Mouse (Mus musculus) fibroblast of lung, adult 2 months (primary cell): ENCODE measurements around the gene Ap1m1.

Experiments
- DNase-seq: peaks from one replicate; pipeline ENCODE4 v3.0.0-alpha.2; 2011; ENCODE audit warnings: low read depth

The Ap1m1 gene

DNA sequence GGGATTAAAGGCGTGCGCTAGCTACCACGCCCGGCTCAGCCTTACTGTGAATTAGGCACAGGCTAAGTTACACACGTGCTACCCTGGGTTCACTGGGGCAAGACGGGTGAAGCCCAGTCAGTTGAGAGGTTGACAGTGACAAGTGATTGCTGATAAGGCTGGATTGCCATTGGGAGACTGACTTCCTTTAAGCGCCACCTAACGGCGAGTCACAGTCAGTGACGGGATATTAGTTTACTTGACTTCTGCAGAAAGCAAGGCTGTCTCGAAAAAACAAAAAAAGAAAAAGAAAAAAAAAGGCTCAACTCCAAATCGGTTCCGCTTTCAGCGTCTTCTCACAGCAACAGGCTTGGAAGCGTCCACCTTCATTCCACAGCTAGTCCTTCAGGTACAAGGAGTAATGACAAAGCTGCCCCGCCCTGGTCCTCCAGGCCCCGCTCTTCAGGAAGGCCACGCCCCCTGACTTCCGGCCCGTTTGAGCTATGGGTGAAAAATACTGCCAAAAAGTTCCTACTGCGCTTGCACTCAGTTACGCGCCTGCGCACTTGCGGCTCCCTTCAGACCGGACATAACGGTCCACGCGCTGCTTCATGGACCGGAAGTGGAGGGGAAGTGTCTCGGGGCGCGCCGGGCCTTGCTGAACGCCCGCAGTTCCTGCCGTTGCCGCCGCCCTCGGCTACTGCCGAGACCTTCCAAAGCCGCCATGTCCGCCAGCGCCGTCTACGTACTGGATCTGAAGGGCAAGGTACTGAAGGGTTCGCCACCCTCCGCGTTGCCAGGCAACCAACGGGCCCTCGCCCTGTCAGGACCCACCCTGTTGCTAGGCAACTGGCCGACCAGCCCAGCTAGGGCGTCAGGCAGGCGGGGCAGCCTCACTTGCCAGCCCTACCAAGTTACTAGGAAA is at the start of gene Ap1m1:
Gene Ap1m1 (plus strand): TSS at position 520 of the 904 bp plus-strand sequence.
- peak; percentile 98 for DNase-seq

DNA sequence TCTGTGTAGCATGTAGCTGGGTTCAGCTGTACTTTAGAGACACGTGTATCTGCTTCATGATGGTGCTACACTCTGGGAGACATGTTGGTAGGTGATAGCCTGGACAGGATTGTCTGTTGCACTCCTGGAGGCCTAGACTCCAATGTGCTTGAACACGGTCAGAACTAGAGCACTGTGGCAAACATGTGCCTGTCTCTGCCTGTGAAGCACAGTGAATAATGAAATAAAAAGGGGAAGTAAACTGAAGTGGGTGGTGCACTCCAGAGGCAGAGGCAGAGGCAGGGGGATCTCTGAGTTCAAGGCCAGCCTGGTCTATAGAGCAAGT is 49.6 kb upstream of the Ap1m1 start:
- no peak for DNase-seq

DNA sequence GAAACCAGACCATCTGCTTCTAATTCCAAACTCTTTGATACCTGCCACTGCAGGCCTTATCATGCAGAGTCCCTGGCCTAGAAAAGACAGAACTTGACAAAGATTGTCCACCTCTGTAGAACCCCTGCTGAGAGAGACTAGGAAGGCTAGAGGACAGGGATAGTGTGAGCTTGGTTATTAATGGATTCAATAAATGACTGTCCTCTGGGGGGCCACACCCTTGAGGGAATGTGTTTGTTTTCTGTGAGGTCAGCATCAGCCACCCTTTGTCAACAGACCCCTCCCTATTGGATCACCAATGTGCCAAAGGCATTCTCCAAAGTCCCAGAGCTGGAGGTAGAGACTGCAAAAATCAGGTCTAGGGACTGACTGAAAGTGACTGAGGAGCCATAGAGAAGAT is 47.8 kb upstream of the Ap1m1 start:
- DNase-seq, result no peak

DNA sequence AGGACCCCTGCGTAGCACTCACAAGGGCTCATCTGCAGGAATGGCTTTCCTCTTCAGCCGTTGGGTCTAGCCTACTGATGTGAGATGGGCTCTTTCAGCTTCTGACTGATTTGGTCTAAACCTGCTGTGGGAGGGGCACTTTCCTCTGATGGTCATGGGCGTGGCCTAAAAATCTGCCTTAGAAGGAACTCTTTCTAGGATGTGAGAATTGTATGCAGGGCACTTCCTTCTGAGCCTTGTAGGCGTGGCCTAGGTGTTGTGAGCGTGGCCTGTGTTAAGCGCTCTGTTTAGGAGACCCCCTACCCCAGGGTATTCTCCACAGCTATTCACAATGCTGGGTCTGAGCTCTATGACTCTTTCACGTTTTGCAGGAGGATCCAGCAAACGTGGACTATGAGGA is 41.8 kb upstream of the Ap1m1 start:
- DNase-seq, result no peak

DNA sequence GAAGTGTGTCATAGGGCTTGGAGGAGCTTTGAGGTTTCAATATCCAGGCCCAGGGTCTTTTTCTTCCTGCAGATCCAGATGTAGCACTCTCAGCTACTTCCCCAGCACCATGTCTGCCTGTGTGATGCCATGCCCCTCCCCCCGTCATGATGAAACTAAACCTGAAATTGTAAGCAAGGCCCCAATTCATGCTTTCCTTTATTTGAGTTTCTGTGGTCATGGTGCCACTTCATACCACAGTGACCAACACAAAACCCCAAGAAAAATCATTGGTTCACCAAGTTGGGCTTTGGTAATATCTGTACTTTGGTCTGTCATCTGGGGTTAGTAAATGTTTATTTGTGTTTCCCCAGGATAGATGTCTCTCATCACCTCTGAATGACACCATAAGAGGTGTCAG is 31.2 kb upstream of the Ap1m1 start:
- no peak for DNase-seq

DNA sequence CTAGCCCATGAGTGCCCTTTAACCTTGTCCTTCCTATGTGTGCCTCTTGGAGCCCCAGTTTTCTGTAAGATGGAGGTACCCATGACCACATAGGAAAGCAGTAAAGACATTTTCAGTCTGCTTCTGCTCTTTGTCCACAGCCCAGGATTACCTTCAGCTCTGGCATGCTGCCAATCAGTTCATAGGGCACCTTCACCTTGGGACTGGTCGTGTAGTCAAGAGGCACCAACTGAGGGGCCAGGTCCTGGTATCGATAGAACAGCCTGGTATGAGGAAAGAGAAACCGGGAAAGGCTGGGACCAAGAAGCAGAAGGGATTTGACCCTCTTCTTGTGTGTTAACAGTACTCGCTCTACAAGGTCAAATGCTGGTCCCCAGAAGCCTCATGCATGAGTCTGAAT is 29.6 kb upstream of the Ap1m1 start:
- DNase-seq, result no peak

DNA sequence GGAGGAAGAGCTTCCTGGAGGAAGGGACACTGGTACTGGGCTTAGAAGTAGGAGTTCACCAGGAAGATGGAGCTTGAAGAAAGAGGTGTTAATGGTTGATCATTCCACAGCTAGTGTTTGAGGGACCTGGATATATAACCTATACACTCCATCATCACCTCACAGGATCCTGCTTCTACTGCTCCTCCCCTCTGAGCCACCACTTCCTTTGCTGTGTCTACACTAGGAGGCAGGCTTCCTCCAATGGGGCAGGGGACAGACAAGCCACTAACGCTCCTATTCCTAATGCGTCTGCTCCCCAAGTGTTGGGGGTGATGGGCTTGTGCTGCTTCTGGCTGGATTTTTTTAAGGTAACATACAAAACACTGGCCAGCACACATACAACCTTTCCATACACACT is 29.1 kb upstream of the Ap1m1 start:
- no peak for DNase-seq

DNA sequence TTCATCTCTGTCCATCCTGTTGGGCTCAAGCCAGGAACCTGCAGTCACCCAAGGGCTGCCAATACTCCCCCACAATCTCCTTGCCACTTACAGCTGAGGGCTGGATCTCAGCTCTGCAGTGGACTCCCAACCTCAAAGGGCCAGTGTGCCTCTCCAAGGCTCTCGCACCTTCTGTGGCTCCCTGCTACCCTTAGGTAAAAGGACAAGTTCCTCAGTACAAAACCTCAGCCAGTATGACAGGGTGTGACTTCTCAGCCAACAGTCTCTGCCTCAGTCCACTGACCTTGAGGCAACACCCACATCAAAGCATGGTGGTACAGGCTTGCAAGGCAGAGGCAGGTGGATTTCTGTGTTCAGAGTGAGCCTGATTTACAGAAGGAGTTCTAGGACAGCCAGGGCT is 28.0 kb upstream of the Ap1m1 start:
- DNase-seq, result no peak

DNA sequence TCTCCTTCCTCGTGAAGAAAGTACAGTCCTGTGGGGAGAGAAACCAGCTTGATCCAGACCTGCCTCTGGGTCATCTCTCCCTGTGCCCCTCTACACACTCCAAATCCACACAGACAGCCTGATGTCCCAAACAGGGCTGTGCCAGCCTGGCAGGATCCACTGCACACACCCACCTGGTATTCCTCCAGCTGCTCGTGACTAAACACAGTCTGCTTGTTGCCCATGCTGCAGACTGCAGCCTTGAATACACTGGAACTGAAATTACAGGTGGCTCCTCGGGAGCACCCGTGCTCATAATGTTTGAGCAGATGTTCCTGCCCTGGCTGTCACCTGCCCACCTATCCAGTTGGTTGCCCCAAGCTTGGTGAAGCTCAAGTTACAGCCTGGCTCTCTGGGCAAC is 27.1 kb upstream of the Ap1m1 start, which contains the start of gene Cib3:
Gene Cib3 (minus strand): TSS at position 87 of the 400 bp plus-strand sequence.
- DNase-seq, result no peak

DNA sequence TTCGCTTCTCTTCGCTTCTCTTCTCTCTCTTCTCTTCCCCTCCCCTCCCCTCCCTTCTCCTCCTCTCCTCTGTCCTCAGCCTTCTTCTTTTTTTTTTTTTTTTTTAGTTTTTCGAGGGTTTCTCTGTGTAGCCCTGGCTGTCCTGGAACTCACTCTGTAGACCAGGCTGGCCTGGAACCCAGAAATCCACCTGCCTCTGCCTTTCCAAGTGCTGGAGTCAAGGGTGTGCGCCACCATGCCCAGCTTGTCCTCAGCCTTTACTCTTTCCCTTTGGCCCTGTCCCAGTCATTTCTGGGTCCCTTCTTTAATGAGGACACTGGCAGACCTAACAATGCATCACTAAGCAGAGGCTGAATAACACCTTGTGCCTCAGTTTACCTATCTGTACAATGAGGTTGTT is 26.3 kb upstream of the Ap1m1 start, which contains the start of gene Gm11034:
Gene Gm11034 (minus strand): TSS at position 101 of the 400 bp plus-strand sequence.
- DNase-seq, result no peak

DNA sequence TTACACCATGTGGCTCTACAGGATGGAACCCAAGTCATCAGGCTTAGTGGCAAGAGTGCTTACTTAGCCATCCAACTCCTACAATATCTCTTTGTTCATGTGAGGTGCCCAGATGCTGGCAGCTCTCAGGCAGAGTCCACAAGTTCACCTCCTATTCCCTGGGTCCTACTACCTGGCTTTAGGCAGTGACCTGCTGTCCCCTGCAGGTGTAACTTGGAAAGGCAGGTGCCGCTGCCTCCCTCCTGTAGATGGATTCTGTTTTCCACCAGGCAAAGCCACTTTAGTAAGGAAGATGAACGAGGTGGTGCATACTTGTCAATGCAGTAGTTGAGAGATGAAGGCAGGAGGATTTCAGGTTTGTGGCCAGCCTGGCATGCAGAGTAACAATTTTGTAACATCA is 24.8 kb upstream of the Ap1m1 start:
- DNase-seq, result no peak

DNA sequence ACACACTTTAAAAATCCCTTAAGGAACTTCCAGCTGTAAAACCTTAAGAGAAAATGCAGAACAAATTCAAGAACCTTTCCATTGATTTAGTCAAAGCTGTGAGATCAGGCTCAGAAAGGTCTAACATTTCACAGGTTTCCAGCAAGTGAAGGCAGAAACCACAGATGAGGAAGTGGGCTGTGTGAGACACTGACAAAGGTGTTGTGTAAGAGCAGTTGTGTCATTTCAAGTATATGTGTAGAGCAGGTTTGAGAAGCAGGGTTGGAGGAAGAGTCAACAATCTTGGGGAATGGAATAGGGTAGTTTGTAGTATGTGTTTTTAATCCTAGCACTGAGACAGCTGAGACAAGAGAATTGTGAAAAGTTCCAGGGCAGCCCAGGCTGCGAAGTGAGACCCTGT is 23.9 kb upstream of the Ap1m1 start:
- no peak for DNase-seq

DNA sequence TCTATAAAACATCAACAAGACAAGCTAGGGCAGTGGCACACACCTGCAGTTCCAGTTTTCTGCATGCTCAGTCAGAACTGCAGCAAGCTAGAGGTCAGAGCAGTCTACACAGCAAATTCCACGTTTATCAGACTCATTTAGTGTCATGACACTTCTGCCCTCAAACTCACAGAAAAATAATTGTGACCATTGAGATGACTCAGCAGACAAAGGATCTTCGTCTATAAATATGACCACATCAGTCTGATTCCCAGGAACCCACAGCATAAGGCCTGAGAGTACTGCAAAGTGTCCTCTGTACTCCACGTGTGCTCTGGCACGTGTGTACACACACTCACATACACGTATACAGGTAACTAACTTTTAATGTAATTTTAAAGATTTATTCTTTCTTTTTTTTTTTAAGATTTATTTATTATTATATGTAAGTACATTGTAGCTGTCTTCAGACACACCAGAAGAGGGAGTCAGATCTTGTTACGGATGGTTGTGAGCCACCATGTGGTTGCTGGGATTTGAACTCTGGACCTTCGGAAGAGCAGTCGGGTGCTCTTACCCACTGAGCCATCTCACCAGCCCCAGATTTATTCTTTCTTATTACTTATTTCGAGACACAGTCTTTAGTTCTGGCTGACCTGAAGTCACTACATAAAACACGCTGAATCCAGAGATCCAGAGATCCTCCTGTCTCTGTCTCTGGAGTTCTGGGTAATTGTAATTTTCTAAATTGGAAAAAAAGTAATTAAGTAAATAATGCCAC is 20.9 kb upstream of the Ap1m1 start:
- no peak for DNase-seq

DNA sequence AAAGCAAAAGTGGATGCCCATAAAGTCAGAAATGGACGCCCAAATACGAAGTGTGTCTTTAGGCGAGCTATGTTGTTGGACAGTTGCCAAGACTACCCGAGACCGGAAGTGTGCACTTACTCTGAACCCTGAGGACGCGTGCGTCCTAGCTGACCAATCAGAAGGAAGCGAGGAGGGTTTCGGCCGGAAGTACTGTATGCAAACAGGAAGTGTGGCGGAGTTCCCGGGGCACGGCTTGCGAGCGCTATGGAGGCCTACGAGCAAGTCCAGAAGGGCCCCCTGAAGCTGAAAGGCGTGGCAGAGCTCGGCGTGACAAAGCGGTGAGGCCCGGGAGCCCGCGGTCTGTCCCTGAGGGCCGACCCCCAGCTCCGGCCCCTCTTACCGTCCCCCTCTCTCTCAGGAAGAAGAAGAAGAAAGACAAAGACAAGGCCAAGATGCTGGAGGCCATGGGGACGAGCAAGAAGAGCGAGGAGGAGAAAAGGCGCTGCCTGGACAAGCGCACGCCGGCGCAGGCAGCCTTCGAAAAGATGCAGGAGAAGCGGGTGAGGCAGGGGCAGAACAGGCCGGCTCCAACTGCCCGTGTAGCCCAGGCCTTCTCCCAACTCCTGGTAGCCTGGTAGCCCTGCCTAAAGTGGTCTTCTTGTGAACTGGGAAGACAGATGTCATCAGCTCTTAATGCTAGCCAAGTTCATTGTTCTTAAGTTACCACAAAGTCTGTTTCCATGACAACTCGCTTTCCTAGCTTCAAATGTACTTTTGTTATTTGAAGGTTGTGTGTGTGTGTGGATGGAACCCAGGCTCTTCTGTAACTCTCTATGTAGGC is 20.1 kb upstream of the Ap1m1 start, which contains the start of gene Fam32a:
Gene Fam32a (plus strand): TSS at position 190 of the 823 bp plus-strand sequence.
- peak; percentile 90 for DNase-seq

DNA sequence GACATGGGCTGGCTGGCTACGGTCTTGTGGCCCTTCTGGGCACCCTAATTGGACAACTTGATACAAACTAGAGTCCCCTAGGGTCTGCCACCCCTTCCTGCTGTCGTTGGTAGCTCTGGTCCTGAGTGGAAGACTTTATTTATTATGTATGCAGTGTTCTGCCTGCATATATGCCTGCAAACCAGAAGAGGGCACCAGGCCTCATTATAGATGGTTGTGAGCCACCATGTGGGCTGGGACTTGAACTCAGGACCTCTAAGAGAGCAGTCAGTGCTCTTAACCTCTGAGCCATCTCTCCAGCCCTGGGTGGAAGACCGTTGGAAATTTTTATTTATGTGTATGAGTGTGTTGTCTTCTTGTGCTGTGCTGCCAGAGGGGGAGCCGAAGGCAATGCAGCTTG is 19.1 kb upstream of the Ap1m1 start:
- DNase-seq, result no peak

DNA sequence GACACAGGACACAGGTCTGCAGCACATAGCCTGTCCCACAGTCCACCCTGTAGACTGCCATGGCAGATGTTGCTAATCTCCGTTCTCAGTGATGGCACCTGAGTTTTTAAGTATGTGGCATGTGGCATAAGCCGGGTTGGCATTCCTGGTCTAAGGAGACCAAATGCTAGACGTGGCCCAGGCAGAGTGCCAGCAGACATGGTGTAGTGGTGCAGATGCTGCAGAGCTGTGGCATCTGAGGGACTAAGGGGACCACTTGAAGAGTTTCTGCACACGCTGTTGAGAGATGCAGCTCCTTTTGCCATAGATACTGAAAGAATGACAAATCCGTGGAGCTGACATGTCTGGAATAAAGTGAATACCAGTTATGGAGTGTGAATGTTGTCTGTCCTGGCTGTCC is 17.2 kb upstream of the Ap1m1 start:
- DNase-seq, result no peak

DNA sequence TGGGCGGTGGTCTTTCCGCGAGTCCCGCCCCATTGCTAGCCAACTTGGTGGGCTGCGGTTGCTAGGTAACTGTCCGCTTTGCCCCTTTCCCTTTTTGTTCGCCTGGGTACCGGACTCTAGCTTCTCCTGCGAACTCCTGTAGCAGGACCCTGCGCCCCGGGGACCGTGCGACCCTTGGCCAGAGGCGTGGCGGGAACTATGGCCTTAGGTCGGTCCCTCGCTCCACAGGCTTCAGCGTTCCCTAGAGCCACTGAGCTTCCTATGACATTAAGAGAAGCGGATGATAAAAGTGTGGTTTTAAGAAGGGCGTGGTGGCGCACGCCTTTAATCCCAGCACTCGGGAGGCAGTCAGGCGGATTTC is 565 bp downstream of the Ap1m1 start:
- no peak for DNase-seq

DNA sequence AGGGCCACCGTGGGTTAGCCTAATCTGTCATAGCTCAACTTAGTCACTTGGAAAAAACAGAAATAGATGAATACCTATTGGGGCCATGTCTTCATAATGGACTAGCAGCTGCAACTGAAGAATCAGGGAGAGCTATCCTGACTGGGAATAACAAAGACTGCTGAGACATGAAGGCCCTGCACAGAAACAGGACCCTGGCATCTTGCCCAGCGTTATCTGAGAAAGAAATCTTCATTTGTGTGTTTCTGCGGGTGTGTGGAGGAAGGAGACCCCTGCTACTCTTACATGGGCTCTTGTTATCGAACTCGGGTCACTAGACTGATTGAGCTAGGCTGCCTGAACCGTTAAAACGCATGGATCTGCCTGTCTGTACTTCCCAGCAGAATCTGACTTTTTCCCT is 1.1 kb downstream of the Ap1m1 start:
- DNase-seq, result no peak

DNA sequence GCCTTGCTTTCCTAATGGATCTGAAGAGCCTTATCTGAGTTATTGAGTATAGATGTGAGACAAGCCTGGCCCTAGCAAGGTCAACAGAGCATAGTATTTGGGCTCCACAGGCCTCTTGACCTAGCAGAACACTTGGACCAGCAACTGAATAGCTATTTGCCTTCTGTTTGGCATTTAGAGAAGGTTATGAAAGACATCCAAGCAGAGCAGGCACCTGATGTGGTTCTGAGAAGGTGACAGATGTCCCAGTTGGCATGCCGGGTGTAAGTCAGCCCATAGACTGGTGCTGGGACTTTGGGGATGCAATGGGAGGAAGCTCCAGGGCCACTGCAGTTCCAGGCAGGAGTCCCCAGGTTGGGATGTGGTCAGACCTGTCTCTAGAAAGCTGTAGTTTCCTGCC is 2.4 kb downstream of the Ap1m1 start:
- DNase-seq, result no peak

DNA sequence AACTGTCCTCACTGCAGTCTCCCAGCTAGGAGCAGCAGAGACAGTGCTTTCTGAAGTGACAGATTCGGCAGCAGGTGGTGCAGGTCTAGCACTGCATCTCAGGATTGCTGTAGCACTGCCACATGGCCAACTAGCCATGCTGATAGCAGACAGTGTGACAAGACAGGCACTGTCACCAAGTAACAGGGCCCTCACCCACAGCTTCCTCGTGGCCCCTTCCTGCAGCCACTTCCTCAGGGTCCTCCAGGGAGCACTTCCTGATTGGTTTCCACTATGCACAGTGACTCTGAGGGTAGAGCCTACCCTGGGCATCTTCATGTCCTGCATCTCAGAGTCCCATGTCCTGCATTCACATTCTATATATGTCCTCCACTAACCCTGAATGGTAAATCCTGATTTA is 4.8 kb downstream of the Ap1m1 start:
- no peak for DNase-seq

DNA sequence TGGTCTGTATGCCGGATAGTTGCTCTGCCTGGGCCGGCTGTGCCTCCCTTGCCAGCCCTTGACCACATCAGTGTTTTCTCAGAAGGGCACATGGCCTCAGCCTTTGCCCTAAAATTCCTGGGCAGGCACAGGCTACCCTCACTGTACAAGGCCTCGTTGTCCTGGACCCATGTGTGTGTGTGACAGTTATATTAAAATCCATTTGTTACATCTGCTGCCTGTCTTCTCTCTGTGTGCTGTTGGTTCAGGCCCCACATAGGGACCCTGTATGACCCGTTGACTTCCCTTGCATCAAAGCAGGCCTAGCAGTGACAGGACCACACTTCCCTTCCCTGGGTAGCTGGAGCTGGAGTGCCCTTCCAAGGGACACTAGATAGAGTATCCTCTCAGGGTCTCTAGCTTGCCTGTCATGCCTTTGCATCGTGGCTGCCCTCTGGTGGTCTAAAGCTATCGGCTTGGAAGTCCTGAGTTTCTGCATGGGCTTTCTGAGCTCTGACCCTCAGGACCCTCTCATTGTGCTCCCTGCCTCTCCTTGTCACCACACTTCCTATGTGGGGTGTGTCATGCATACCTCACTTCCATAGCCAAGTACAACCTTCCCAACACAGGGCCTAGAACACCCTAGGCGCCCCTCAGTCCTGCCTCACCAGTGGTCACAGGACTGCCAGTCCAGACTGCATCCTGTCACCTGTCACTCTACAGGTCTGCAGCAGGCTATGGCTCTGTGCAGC is 17.5 kb downstream of the Ap1m1 start:
- no peak for DNase-seq

DNA sequence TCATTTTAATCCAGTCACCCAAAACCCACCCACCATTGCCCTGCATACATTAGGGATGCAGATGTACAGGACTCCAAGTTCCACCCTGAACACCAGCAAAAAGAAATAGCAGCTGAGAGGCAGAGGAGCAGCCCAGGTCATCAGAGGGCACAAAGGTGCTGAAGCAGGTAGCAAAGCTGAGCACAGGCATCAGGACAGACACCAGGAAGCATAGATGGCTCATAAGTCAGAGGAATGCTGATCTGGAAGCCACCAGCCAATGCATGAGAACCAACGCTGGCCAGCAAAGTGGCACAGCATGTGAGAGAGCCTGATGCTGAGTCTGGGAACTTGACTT is 18.1 kb downstream of the Ap1m1 start:
- no peak for DNase-seq
